In genomic region chr10:80610116-80610785, GRCm38 (mm10) we compare ENCODE assay signal across 11 mouse cellular contexts. TPM values are rescaled to one million over a fixed set of nuclear protein-coding genes. Genes with fewer than 3 reads are reported as not detected.
DNase-seq lines count a peak whose midpoint lies in the region; ATAC-seq and TF ChIP-seq lines count a peak whose summit lies in the region.
"Had no signal": no experiment of that assay in that cellular context is flagged by ENCODE, and none has a peak within 500 bp of the region (broad histone marks: within the 10 kb centered on the region; RNA-seq: fewer than 3 reads in every experiment).

No protein-coding gene starts in this region.

- no peak overlapping the region for H3K4me3 ChIP-seq in spleen, adult 2 months (ENCODE audit: extremely low read depth, insufficient read depth, insufficient read length)
- no peak overlapping the region for H3K4me3 ChIP-seq in forebrain, embryonic 14.5 days (ENCODE audit: low read depth, low read length)
- H3K4me3 ChIP-seq in intestine, embryonic 15.5 days (replicated peaks) = no peak overlapping the region
- H3K4me3 ChIP-seq: hindbrain, embryonic 12.5 days had no signal

- no peak for ATAC-seq in forebrain, embryonic 14.5 days
- no peak for ATAC-seq in intestine, embryonic 15.5 days

- H3K4me2 ChIP-seq in forebrain, embryonic 14.5 days (ENCODE audit: low read length) = no peak overlapping the region
- no peak overlapping the region for H3K4me2 ChIP-seq in intestine, embryonic 15.5 days (replicated peaks)
- H3K4me2 ChIP-seq: hindbrain, embryonic 12.5 days had no signal

- peak overlapping the region; percentile 83 for H3K27ac ChIP-seq in spleen, adult 2 months (ENCODE audit: insufficient read depth, low read length)
- H3K27ac ChIP-seq in forebrain, embryonic 14.5 days (ENCODE audit: low read depth, low read length) = no peak overlapping the region
- H3K27ac ChIP-seq in intestine, embryonic 15.5 days = no peak overlapping the region
- H3K27ac ChIP-seq: hindbrain, embryonic 12.5 days; liver, embryonic 14.5 days had no signal

- no peaks in the 10 kb centered on the region for H3K27me3 ChIP-seq in spleen, adult 2 months (ENCODE audit: control insufficient read depth, insufficient read depth, low read length)
- H3K27me3 ChIP-seq in forebrain, embryonic 14.5 days (replicated peaks; ENCODE audit: control insufficient read depth, insufficient read depth, low read length) = no peaks in the 10 kb centered on the region
- H3K27me3 ChIP-seq in intestine, embryonic 15.5 days (replicated peaks) = no peaks in the 10 kb centered on the region
- H3K27me3 ChIP-seq: hindbrain, embryonic 12.5 days had no signal

- no peak for DNase-seq in spleen, adult 2 months (ENCODE audit: low read depth in 1 of 2, low spot score in 2 of 2)
- no peak for DNase-seq in spleen, postnatal 14 days (ENCODE audit: low spot score in 2 of 2)
- peak; percentile 87 for DNase-seq in cerebellum, adult 11 months
- DNase-seq in cerebellum, postnatal 25 days = peak; percentile 90 to 91
- DNase-seq in naive thymus-derived CD4-positive, alpha-beta T cell, adult 2 months (ENCODE audit: low read depth) = peak; percentile 64
- no peak for DNase-seq in lung, postnatal 36 days
- DNase-seq in forebrain, embryonic 14.5 days (ENCODE audit: low spot score) = no peak
- DNase-seq: adrenal gland, adult 8-10 months had no signal

- H3K9me3 ChIP-seq in forebrain, embryonic 14.5 days (replicated peaks; ENCODE audit: control insufficient read depth, low read length) = no peaks in the 10 kb centered on the region
- H3K9me3 ChIP-seq in intestine, embryonic 15.5 days = no peaks in the 10 kb centered on the region
- H3K9me3 ChIP-seq: hindbrain, embryonic 12.5 days had no signal

- H3K36me3 ChIP-seq in spleen, adult 2 months (ENCODE audit: control insufficient read depth, insufficient read depth, low read length) = peaks cover 23% of the 10 kb centered on the region
- peaks cover 71% of the 10 kb centered on the region for H3K36me3 ChIP-seq in forebrain, embryonic 14.5 days (ENCODE audit: control insufficient read depth, insufficient read depth, low read length)
- peaks cover 72% of the 10 kb centered on the region for H3K36me3 ChIP-seq in intestine, embryonic 15.5 days

- no peak for TF ChIP-seq POLR2A in spleen, adult 2 months (IDR thresholded peaks at IDR 0.05; ENCODE audit: low read depth, low read length)

- peaks cover 53% of the 10 kb centered on the region for H3K4me1 ChIP-seq in spleen, adult 2 months (ENCODE audit: control insufficient read depth, insufficient read depth, insufficient read length)
- H3K4me1 ChIP-seq in forebrain, embryonic 14.5 days (ENCODE audit: control insufficient read depth, insufficient read depth, low read length) = no peaks in the 10 kb centered on the region
- 0 out of 2 replicates have a peak, but pooled peaks cover 8% of the 10 kb centered on the region for H3K4me1 ChIP-seq in intestine, embryonic 15.5 days (replicated peaks)
- H3K4me1 ChIP-seq: hindbrain, embryonic 12.5 days had no signal

- WGBS in spleen, adult 2 months = 54% methylated on average over 9 of the region's 9 CpGs
- WGBS in forebrain, embryonic 14.5 days = 92% methylated on average over 9 of the region's 9 CpGs
- WGBS in intestine, embryonic 15.5 days = 93% methylated on average over 9 of the region's 9 CpGs

- H3K9ac ChIP-seq in forebrain, embryonic 14.5 days (ENCODE audit: low read length) = no peak overlapping the region
- no peak overlapping the region for H3K9ac ChIP-seq in intestine, embryonic 15.5 days
- H3K9ac ChIP-seq: hindbrain, embryonic 12.5 days; liver, embryonic 14.5 days had no signal

- no peak for TF ChIP-seq CTCF in spleen, adult 2 months (IDR thresholded peaks at IDR 0.05; ENCODE audit: extremely low read depth, insufficient read depth, insufficient read length, insufficient replicate concordance)

RNA-seq across cellular contexts. Expression of gene Gm49322, which starts 4.4 kb away (rescaled TPM):
- 2.9 and 3.0 TPM in 2 replicates for polyA plus RNA-seq in spleen, adult 2 months (2012; rRNA removed)
- polyA plus RNA-seq in forebrain, embryonic 14.5 days (2014; fragmentation: Nextera tagmentation; extraction: Ambion mirVana) = 1.1 and 1.6 TPM in 2 replicates
- 3.9 and 4.1 TPM in 2 replicates for polyA plus RNA-seq in intestine, embryonic 15.5 days (2015; fragmentation: Nextera tagmentation; extraction: Ambion mirVana)

RNA-seq across cellular contexts. Expression of gene Adat3, which starts 7.6 kb away (rescaled TPM):
- 17.0 and 25.7 TPM in 2 replicates for polyA plus RNA-seq in spleen, adult 2 months (2012; rRNA removed)
- polyA plus RNA-seq in forebrain, embryonic 14.5 days (2014; fragmentation: Nextera tagmentation; extraction: Ambion mirVana) = 3.6 and 7.4 TPM in 2 replicates
- 6.4 and 6.6 TPM in 2 replicates for polyA plus RNA-seq in intestine, embryonic 15.5 days (2015; fragmentation: Nextera tagmentation; extraction: Ambion mirVana)

RNA-seq across cellular contexts. Expression of gene Scamp4, which starts 7.6 kb away (rescaled TPM):
- 94.8 and 110 TPM in 2 replicates for polyA plus RNA-seq in spleen, adult 2 months (2012; rRNA removed)
- 57.7 and 61.9 TPM in 2 replicates for polyA plus RNA-seq in forebrain, embryonic 14.5 days (2014; fragmentation: Nextera tagmentation; extraction: Ambion mirVana)
- 105 and 114 TPM in 2 replicates for polyA plus RNA-seq in intestine, embryonic 15.5 days (2015; fragmentation: Nextera tagmentation; extraction: Ambion mirVana)

RNA-seq across cellular contexts. Expression of gene Csnk1g2, which starts 12.4 kb away (rescaled TPM):
- 206 and 283 TPM in 2 replicates for polyA plus RNA-seq in spleen, adult 2 months (2012; rRNA removed)
- 35.9 and 49.2 TPM in 2 replicates for polyA plus RNA-seq in forebrain, embryonic 14.5 days (2014; fragmentation: Nextera tagmentation; extraction: Ambion mirVana)
- polyA plus RNA-seq in intestine, embryonic 15.5 days (2015; fragmentation: Nextera tagmentation; extraction: Ambion mirVana) = 134 and 152 TPM in 2 replicates

RNA-seq across cellular contexts. Expression of gene Abhd17a, which starts 20.1 kb away (rescaled TPM):
- 220 and 302 TPM in 2 replicates for polyA plus RNA-seq in spleen, adult 2 months (2012; rRNA removed)
- 118 and 126 TPM in 2 replicates for polyA plus RNA-seq in forebrain, embryonic 14.5 days (2014; fragmentation: Nextera tagmentation; extraction: Ambion mirVana)
- polyA plus RNA-seq in intestine, embryonic 15.5 days (2015; fragmentation: Nextera tagmentation; extraction: Ambion mirVana) = 95.7 and 101 TPM in 2 replicates

Comparison
In these comparisons a context has a peak if more than half of its experiments do, and no peak if none do; other contexts are left out.
1. DNase-seq: peak in cerebellum, adult 11 months (single experiment), cerebellum, postnatal 25 days (2 of 2) and naive thymus-derived CD4-positive, alpha-beta T cell, adult 2 months (single experiment); none in spleen, adult 2 months (0 of 2), spleen, postnatal 14 days (0 of 2), lung, postnatal 36 days (single experiment) and forebrain, embryonic 14.5 days (single experiment).